Mouse (Mus musculus) spleen, adult 12 weeks (tissue): ENCODE data around the gene Gm13279.
"Not testable (repeated sequence)": the region's sequence is repeated elsewhere in the genome, so short reads cannot be mapped to it uniquely, and the experiment has no call there.

Experiments
- DNase-seq: peaks from one replicate; pipeline ENCODE4 v3.0.0; 2022; ENCODE audit warnings: low spot score

Gene Gm13279

DNA sequence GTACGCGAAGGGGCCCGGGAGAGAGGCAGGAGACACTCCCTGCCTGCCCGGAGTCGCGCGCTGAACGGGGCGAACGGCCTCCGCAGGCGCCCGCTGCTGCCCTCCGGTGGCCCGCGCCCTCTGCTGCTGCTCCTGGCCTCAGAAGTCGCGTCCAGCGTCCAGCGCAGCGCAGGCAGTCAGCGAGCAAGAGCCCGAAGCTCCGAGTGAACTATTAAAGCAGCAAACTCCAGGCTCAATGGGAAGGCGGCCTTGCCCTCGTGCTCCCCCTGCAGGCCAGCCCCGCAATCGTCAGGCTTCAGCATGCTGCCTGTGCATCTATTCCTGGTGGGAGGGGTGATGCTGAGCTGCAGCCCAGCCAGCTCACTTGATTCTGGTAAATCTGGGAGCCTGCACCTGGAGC lies at the start of gene Gm13279:
Gene Gm13279 (plus strand): TSS at position 301 of the 400 bp plus-strand sequence.
- DNase-seq, result not testable (repeated sequence)

DNA sequence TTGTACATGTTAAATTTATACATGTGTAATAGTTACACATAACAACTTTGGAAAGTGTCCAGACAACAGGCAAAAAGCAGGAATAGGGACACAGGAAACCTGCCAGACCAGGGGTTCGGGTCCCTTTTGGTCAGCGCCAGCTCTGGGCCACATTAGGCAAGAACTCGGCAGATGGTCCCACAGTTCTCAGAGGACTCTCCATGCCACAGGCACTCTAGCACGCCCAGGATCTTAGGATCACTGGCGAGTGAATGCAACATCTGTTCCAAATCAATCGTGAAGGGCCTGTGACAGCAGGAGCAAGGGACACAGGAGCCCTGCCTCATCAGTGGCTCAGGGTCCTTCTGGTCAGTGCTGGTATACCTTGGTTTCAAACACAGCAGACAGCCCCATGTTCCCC lies 47.3 kb upstream of the Gm13279 start:
- no peak for DNase-seq

DNA sequence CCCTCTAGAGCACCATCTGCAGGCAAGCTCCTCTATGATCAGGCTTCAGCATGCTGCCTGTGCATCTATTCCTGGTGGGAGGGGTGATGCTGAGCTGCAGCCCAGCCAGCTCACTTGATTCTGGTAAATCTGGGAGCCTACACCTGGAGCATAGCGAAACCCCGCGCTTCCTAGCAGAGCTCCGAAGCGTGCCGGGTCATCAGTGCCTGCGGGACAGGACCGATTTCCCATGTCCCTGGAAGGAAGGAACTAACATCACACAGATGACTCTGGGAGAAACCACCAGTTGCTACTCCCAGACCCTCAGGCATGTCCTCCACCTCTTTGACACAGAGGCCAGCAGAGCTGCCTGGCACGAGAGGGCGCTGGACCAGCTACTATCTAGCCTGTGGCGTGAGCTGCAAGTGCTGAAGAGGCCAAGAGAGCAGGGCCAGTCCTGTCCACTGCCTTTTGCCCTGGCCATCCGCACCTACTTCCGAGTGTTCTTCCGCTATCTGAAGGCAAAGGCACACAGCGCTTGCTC lies 42.3 kb upstream of the Gm13279 start, which contains the start of gene Gm13271:
Gene Gm13271 (plus strand): TSS at position 51 of the 523 bp plus-strand sequence.
- not testable (repeated sequence) for DNase-seq

DNA sequence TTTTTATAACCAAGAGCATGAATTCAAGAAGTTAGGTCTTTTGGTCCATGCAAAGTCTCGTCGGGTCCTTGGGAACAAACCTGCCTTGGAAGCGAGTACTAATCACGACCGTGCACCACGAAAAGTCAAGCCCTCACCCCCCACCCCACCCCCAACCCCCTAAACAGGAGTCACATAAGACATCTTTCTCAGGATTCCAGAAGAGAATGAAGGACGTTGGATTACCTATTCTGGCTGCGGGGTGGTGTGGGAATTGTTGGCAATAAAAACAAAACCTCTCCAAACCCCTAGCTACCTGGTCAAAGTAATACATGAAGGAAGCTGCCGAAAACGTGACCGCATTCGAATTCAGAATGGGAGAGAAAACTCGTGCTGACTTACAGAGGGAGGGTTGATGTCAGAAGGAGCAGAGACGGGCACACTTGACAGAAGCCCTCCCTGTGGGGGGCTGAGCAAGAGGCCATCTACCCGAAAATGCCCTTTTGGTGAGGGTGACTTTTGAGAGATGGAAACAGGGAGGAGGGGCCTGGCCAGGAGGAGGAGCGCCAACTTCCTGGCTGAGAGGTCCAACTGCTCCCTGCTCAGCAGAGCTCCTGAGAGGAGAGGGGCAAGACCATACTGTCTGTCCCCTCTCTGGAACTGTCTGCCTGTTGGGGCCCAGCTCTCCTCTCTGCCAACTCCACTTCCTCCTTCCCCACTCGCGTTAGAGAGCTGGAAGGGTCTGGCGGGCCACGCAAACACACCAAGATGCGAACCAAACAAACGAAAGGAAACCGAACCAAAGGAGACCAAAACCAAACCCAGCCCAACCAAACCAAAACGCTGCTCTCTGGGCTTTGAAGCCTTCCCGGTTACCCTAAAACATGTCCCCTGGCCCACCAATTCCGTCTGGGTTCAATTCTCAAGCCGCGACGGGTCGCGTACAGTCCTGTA lies 40.4 kb upstream of the Gm13279 start:
- DNase-seq, result not testable (repeated sequence)

DNA sequence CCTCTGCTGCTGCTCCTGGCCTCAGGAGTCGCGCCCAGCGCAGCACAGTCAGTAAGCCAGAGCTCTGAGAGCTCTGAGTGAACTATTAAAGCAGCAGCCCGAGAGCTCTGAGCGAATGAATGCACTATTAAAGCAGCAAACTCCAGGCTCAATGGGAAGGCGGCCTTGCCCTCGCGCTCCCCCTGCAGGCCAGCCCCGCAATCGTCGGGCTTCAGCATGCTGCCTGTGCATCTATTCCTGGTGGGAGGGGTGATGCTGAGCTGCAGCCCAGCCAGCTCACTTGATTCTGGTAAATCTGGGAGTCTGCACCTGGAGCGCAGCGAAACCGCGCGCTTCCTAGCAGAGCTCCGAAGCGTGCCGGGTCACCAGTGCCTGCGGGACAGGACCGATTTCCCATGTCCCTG lies 39.6 kb upstream of the Gm13279 start:
- DNase-seq, result not testable (repeated sequence)

DNA sequence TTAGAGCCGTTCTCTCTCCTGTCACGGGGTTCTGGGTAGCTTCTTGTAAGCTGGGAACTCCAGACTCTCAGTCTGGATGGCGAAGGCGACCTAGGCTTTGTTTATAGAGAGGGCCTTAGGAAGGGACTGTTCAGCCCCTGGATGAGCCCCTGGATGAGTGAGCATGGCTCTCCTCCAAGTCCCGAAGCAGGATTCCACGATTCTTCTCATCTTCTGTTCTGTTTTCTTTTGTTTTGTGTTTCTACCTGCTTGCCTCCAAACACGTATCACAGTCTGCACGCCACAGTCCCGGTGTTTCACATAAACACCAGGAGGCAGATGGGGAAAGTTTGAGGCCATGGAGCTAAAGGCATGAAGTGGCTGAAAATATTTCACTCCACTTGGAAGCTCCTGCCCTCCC lies 38.4 kb upstream of the Gm13279 start:
- not testable (repeated sequence) for DNase-seq

DNA sequence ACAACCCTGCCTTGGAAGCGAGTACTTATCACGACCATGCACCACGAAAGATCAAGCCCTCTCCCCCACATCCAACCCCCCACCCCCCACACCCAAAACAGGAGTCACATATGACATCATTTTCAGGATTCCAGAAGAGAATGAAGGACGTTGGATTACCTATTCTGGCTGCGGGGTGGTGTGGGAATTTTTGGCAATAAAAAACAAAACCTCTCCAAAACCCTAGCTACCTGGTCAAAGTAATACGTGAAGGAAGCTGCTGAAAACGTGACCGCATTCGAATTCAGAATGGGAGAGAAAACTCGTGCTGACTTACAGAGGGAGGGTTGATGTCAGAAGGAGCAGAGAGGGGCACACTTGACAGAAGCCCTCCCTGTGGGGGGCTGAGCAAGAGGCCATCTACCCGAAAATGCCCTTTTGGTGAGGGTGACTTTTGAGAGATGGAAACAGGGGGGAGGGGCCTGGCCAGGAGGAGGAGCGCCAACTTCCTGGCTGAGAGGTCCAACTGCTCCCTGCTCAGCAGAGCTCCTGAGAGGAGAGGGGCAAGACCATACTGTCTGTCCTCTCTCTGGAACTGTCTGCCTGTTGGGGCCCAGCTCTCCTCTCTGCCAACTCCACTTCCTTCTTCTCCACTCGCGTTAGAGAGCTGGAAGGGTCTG lies 37.5 kb upstream of the Gm13279 start, which contains the start of gene Gm13283:
Gene Gm13283 (plus strand): TSS at position 510 of the 659 bp plus-strand sequence.
- DNase-seq, result not testable (repeated sequence)

DNA sequence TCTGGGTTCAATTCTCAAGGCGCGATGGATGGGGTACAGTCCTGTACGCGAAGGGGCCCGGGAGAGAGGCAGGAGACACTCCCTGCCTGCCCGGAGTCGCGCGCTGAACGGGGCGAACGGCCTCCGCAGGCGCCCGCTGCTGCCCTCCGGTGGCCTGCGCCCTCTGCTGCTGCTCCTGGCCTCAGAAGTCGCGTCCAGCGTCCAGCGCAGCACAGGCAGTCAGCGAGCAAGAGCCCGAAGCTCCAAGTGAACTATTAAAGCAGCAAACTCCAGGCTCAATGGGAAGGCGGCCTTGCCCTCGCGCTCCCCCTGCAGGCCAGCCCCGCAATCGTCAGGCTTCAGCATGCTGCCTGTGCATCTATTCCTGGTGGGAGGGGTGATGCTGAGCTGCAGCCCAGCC lies 36.8 kb upstream of the Gm13279 start:
- not testable (repeated sequence) for DNase-seq

DNA sequence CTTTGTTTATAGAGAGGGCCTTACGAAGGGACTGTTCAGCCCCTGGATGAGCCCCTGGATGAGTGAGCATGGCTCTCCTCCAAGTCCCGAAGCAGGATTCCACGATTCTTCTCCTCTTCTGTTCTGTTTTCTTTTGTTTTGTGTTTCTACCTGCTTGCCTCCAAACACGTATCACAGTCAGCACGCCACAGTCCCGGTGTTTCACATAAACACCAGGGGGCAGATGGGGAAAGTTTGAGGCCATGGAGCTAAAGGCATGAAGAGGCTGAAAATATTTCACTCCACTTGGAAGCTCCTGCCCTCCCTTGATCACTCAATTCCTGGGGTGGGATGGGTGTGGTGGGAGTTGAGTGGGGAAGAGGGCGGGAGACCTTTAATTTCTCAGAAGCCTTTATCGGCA lies 35.4 kb upstream of the Gm13279 start:
- DNase-seq, result not testable (repeated sequence)

DNA sequence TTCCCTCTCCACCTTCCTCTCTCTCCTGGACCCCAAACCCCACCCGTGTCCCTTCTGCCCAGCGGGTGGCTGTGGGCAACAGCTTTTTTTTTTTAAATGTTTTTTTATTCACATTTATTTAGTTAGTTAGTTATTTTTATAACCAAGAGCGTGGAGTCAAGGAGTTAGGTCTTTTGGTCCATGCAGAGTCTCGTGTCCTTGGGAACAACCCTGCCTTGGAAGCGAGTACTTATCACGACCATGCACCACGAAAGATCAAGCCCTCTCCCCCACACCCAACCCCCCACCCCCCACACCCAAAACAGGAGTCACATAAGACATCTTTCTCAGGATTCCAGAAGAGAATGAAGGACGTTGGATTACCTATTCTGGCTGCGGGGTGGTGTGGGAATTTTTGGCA lies 34.9 kb upstream of the Gm13279 start:
- not testable (repeated sequence) for DNase-seq

DNA sequence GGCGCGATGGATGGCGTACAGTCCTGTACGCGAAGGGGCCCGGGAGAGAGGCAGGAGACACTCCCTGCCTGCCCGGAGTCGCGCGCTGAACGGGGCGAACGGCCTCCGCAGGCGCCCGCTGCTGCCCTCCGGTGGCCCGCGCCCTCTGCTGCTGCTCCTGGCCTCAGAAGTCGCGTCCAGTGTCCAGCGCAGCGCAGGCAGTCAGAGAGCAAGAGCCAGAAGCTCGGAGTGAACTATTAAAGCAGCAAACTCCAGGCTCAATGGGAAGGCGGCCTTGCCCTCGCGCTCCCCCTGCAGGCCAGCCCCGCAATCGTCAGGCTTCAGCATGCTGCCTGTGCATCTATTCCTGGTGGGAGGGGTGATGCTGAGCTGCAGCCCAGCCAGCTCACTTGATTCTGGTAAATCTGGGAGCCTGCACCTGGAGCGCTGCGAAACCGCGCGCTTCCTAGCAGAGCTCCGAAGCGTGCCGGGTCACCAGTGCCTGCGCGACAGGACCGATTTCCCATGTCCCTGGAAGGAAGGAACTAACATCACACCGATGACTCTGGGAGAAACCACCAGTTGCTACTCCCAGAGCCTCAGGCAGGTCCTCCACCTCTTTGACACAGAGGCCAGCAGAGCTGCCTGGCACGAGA lies 33.7 kb upstream of the Gm13279 start:
- DNase-seq, result not testable (repeated sequence)

DNA sequence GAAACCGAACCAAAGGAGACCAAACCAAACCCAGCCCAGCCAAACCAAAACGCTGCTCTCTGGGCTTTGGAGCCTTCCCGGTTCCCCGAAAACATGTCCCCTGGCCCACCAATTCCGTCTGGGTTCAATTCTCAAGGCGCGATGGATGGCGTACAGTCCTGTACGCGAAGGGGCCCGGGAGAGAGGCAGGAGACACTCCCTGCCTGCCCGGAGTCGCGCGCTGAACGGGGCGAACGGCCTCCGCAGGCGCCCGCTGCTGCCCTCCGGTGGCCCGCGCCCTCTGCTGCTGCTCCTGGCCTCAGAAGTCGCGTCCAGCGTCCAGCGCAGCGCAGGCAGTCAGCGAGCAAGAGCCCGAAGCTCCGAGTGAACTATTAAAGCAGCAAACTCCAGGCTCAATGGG lies 23.7 kb upstream of the Gm13279 start, which contains the start of gene Gm13290:
Gene Gm13290 (plus strand): TSS at position 301 of the 400 bp plus-strand sequence.
- DNase-seq, result not testable (repeated sequence)

DNA sequence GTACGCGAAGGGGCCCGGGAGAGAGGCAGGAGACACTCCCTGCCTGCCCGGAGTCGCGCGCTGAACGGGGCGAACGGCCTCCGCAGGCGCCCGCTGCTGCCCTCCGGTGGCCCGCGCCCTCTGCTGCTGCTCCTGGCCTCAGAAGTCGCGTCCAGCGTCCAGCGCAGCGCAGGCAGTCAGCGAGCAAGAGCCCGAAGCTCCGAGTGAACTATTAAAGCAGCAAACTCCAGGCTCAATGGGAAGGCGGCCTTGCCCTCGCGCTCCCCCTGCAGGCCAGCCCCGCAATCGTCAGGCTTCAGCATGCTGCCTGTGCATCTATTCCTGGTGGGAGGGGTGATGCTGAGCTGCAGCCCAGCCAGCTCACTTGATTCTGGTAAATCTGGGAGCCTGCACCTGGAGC lies 20.6 kb upstream of the Gm13279 start, which contains the start of gene Gm13289:
Gene Gm13289 (plus strand): TSS at position 301 of the 400 bp plus-strand sequence.
- not testable (repeated sequence) for DNase-seq

DNA sequence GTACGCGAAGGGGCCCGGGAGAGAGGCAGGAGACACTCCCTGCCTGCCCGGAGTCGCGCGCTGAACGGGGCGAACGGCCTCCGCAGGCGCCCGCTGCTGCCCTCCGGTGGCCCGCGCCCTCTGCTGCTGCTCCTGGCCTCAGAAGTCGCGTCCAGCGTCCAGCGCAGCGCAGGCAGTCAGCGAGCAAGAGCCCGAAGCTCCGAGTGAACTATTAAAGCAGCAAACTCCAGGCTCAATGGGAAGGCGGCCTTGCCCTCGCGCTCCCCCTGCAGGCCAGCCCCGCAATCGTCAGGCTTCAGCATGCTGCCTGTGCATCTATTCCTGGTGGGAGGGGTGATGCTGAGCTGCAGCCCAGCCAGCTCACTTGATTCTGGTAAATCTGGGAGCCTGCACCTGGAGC lies 17.6 kb upstream of the Gm13279 start, which contains the start of gene Gm13272:
Gene Gm13272 (plus strand): TSS at position 301 of the 400 bp plus-strand sequence.
- not testable (repeated sequence) for DNase-seq

DNA sequence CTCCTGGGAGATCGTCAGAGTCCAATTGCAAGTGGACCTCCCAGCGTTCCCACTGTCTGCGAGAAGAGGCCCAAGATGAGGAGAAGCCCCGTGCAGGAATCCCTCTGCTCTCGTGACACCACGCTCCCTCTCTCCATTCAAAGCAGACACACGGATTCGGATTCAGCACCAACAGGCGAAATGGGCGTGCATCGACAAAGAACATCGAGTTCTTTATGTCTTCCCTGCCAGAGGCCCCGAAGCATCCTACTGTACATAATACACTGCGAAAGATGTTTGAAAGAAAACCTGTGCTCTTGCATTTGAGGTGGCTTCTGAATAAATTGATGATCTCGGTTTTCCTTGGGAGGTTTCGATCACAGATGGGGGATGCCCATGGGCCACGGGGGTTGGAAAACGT lies 16.9 kb upstream of the Gm13279 start:
- DNase-seq, result not testable (repeated sequence)

DNA sequence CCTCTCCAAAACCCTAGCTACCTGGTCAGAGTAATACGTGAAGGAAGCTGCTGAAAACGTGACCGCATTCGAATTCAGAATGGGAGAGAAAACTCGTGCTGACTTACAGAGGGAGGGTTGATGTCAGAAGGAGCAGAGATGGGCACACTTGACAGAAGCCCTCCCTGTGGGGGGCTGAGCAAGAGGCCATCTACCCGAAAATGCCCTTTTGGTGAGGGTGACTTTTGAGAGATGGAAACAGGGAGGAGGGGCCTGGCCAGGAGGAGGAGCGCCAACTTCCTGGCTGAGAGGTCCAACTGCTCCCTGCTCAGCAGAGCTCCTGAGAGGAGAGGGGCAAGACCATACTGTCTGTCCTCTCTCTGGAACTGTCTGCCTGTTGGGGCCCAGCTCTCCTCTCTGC lies 15.4 kb upstream of the Gm13279 start, which contains the start of gene Ifnz:
Gene Ifnz (plus strand): TSS at position 301 of the 400 bp plus-strand sequence.
- not testable (repeated sequence) for DNase-seq

DNA sequence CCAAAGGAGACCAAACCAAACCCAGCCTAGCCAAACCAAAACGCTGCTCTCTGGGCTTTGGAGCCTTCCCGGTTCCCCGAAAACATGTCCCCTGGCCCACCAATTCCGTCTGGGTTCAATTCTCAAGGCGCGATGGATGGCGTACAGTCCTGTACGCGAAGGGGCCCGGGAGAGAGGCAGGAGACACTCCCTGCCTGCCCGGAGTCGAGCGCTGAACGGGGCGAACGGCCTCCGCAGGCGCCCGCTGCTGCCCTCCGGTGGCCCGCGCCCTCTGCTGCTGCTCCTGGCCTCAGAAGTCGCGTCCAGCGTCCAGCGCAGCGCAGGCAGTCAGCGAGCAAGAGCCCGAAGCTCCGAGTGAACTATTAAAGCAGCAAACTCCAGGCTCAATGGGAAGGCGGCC lies 14.9 kb upstream of the Gm13279 start:
- not testable (repeated sequence) for DNase-seq

DNA sequence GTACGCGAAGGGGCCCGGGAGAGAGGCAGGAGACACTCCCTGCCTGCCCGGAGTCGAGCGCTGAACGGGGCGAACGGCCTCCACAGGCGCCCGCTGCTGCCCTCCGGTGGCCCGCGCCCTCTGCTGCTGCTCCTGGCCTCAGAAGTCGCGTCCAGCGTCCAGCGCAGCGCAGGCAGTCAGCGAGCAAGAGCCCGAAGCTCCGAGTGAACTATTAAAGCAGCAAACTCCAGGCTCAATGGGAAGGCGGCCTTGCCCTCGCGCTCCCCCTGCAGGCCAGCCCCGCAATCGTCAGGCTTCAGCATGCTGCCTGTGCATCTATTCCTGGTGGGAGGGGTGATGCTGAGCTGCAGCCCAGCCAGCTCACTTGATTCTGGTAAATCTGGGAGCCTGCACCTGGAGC lies 11.8 kb upstream of the Gm13279 start, which contains the start of gene Gm13276:
Gene Gm13276 (plus strand): TSS at position 301 of the 400 bp plus-strand sequence.
- not testable (repeated sequence) for DNase-seq

DNA sequence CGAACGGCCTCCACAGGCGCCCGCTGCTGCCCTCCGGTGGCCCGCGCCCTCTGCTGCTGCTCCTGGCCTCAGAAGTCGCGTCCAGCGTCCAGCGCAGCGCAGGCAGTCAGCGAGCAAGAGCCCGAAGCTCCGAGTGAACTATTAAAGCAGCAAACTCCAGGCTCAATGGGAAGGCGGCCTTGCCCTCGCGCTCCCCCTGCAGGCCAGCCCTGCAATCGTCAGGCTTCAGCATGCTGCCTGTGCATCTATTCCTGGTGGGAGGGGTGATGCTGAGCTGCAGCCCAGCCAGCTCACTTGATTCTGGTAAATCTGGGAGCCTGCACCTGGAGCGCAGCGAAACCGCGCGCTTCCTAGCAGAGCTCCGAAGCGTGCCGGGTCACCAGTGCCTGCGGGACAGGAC lies 8.8 kb upstream of the Gm13279 start, which contains the start of gene Gm13277:
Gene Gm13277 (plus strand): TSS at position 231 of the 400 bp plus-strand sequence.
- not testable (repeated sequence) for DNase-seq

DNA sequence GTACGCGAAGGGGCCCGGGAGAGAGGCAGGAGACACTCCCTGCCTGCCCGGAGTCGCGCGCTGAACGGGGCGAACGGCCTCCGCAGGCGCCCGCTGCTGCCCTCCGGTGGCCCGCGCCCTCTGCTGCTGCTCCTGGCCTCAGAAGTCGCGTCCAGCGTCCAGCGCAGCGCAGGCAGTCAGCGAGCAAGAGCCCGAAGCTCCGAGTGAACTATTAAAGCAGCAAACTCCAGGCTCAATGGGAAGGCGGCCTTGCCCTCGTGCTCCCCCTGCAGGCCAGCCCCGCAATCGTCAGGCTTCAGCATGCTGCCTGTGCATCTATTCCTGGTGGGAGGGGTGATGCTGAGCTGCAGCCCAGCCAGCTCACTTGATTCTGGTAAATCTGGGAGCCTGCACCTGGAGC lies 5.9 kb upstream of the Gm13279 start, which contains the start of gene Gm13278:
Gene Gm13278 (plus strand): TSS at position 301 of the 400 bp plus-strand sequence.
- not testable (repeated sequence) for DNase-seq
